Mouse (Mus musculus) heart, embryonic 13.5 days (tissue): ENCODE measurements at regions not wholly inside any gene's neighbourhood (a gene's known extent, or its start where the extent isn't known, plus 50 kb on each side); places are given as distances from the start of the nearest gene placed in this dataset.
"Not testable (repeated sequence)": the region's sequence is repeated elsewhere in the genome, so short reads cannot be mapped to it uniquely, and the experiment has no call there.

Source experiments
- ATAC-seq: fragments of 200-750 bp; cut with Nextera tagmentation; 2 replicates; pipeline ENCODE4 v1.8.0; 2017; ENCODE audit warnings: moderate TSS enrichment; ENCODE audit not compliant: insufficient number of reproducible peaks, low FRiP score, low TSS enrichment; ENCODE audit errors: extremely low read depth
- H3K27ac ChIP-seq: fragments of 300-500 bp; sonication (generic); replicated peaks from 2 replicates; pipeline ENCODE4 v1.5.1; 2015; ENCODE audit warnings: moderate library complexity, mild to moderate bottlenecking, inconsistent platforms
- H3K27me3 ChIP-seq: fragments of 300-500 bp; sonication (generic); replicated peaks from 2 replicates; pipeline ENCODE4 v1.6.1; 2015; ENCODE audit warnings: mild to moderate bottlenecking, inconsistent platforms
- H3K36me3 ChIP-seq: fragments of 300-500 bp; sonication (generic); 2 replicates; pipeline ENCODE4 v1.6.1; 2015; ENCODE audit warnings: mild to moderate bottlenecking, inconsistent platforms
- H3K4me1 ChIP-seq: fragments of 300-500 bp; sonication (generic); 2 replicates; pipeline ENCODE4 v1.6.1; 2015; ENCODE audit warnings: inconsistent platforms
- H3K4me2 ChIP-seq: fragments of 300-500 bp; sonication (generic); 2 replicates; pipeline ENCODE4 v1.6.1; 2015; ENCODE audit warnings: inconsistent platforms, mild to moderate bottlenecking, moderate library complexity
- H3K4me3 ChIP-seq: fragments of 300-500 bp; sonication (generic); 2 replicates; pipeline ENCODE4 v1.5.1; 2015; ENCODE audit warnings: moderate library complexity, mild to moderate bottlenecking, inconsistent platforms
- H3K9ac ChIP-seq: fragments of 300-500 bp; sonication (generic); 2 replicates; pipeline ENCODE4 v1.6.1; 2015; ENCODE audit warnings: inconsistent platforms, mild to moderate bottlenecking, moderate library complexity
- H3K9me3 ChIP-seq: fragments of 300-500 bp; sonication (generic); 2 replicates; pipeline ENCODE4 v1.6.1; 2016; ENCODE audit warnings: inconsistent platforms
- WGBS: fragments of 180-500 bp; shearing (Covaris S2); methylation state at CpG from one replicate; pipeline ENCODE4 v1.1.7; 2015; ENCODE audit warnings: mixed read lengths; 5-methylcytosine and 5-hydroxymethylcytosine counted together

- Histone ChIP-seq H3K4me1 (peaks cover 13% of the 10 kb centered on the region), H3K36me3 (no peaks in the 10 kb centered on the region), H3K27me3 (0 out of 2 replicates have a peak, but pooled peaks cover 4% of the 10 kb centered on the region), H3K4me2 (no peak overlapping the region), H3K4me3 (no peak overlapping the region), H3K9me3 (no peaks in the 10 kb centered on the region), H3K9ac (no peak overlapping the region), H3K27ac (no peak overlapping the region)
- no peak for ATAC-seq
- 46% methylated on average over 6 of the region's 6 CpGs for WGBS
These were observed 130.6 kb downstream of the Katnal1 start for GRCm38 (mm10) chr5:148798541-148798940.

- Histone ChIP-seq H3K9me3 (no peaks in the 10 kb centered on the region), H3K9ac (no peak overlapping the region), H3K4me2 (no peak overlapping the region), H3K4me1 (peaks cover 18% of the 10 kb centered on the region), H3K4me3 (no peak overlapping the region), H3K27ac (no peak overlapping the region), H3K27me3 (0 out of 2 replicates have a peak, but pooled peaks cover 7% of the 10 kb centered on the region), H3K36me3 (no peaks in the 10 kb centered on the region)
- no peak for ATAC-seq
- WGBS, result 31% methylated on average over 4 of the region's 4 CpGs
These were observed 133.0 kb downstream of the Katnal1 start for GRCm38 (mm10) chr5:148796072-148796471.

GRCm38 (mm10) chr5:148794465-148794864, 134.7 kb downstream of the Katnal1 start:
- no peak for ATAC-seq
- 24% methylated on average over 15 of the region's 15 CpGs for WGBS
- Histone ChIP-seq H3K9ac (no peak overlapping the region), H3K9me3 (no peaks in the 10 kb centered on the region), H3K4me1 (peaks cover 18% of the 10 kb centered on the region), H3K4me3 (no peak overlapping the region), H3K27me3 (0 out of 2 replicates have a peak, but pooled peaks cover 7% of the 10 kb centered on the region), H3K36me3 (no peaks in the 10 kb centered on the region), H3K27ac (no peak overlapping the region), H3K4me2 (peak overlapping the region; percentile 26)

- no peak for ATAC-seq
- Histone ChIP-seq H3K4me3 (no peak overlapping the region), H3K27me3 (0 out of 2 replicates have a peak, but pooled peaks cover 7% of the 10 kb centered on the region), H3K9ac (no peak overlapping the region), H3K27ac (no peak overlapping the region), H3K4me1 (peaks cover 10% of the 10 kb centered on the region; the same call in 1 of the 2 replicates), H3K36me3 (no peaks in the 10 kb centered on the region), H3K9me3 (no peaks in the 10 kb centered on the region), H3K4me2 (no peak overlapping the region)
- 12% methylated on average over 14 of the region's 14 CpGs for WGBS
These were observed 136.2 kb downstream of the Katnal1 start for GRCm38 (mm10) chr5:148792736-148793440.

- 72% methylated on average over 6 of the region's 6 CpGs for WGBS
- no peak overlapping the region for H3K9ac ChIP-seq
- no peak overlapping the region for H3K4me2 ChIP-seq
- no peak overlapping the region for H3K4me3 ChIP-seq
- ATAC-seq, result no peak
- no peaks in the 10 kb centered on the region for H3K36me3 ChIP-seq
- H3K4me1 ChIP-seq, result peaks cover 15% of the 10 kb centered on the region
- no peaks in the 10 kb centered on the region for H3K9me3 ChIP-seq
- H3K27me3 ChIP-seq, result 0 out of 2 replicates have a peak, but pooled peaks cover 3% of the 10 kb centered on the region
- H3K27ac ChIP-seq, result no peak overlapping the region
These were observed 137.5 kb downstream of the Katnal1 start for GRCm38 (mm10) chr5:148791651-148792050.

GRCm38 (mm10) chr5:148790343-148790742, 138.8 kb downstream of the Katnal1 start:
- H3K4me2 ChIP-seq, H3K36me3 ChIP-seq, ATAC-seq, H3K9ac ChIP-seq, H3K9me3 ChIP-seq, H3K27me3 ChIP-seq, H3K27ac ChIP-seq, H3K4me3 ChIP-seq: not testable (repeated sequence)
- H3K4me1 ChIP-seq, result peaks cover 10% of the 10 kb centered on the region
- 74% methylated on average over 6 of the region's 6 CpGs for WGBS

GRCm38 (mm10) chr5:148789823-148790222, 139.3 kb downstream of the Katnal1 start:
- H3K27ac ChIP-seq, result no peak overlapping the region
- no peaks in the 10 kb centered on the region for H3K36me3 ChIP-seq
- H3K4me3 ChIP-seq, result no peak overlapping the region
- no peak for ATAC-seq
- peaks cover 10% of the 10 kb centered on the region for H3K4me1 ChIP-seq
- WGBS, result 67% methylated on average over 5 of the region's 5 CpGs
- H3K9me3 ChIP-seq, result no peaks in the 10 kb centered on the region
- no peak overlapping the region for H3K4me2 ChIP-seq
- H3K9ac ChIP-seq, result no peak overlapping the region
- H3K27me3 ChIP-seq, result 0 out of 2 replicates have a peak, but pooled peaks cover 3% of the 10 kb centered on the region

- Histone ChIP-seq H3K27me3 (0 out of 2 replicates have a peak, but pooled peaks cover 3% of the 10 kb centered on the region), H3K4me2 (no peak overlapping the region), H3K9me3 (no peaks in the 10 kb centered on the region), H3K9ac (no peak overlapping the region), H3K4me1 (peaks cover 10% of the 10 kb centered on the region), H3K36me3 (no peaks in the 10 kb centered on the region), H3K4me3 (no peak overlapping the region), H3K27ac (no peak overlapping the region)
- ATAC-seq, result no peak
- WGBS, result 50% methylated on average over 6 of the region's 6 CpGs
These were observed 140.0 kb downstream of the Katnal1 start for GRCm38 (mm10) chr5:148789147-148789566.

- 0 out of 2 replicates have a peak, but pooled peaks cover 3% of the 10 kb centered on the region for H3K27me3 ChIP-seq
- no peaks in the 10 kb centered on the region for H3K9me3 ChIP-seq
- no peaks in the 10 kb centered on the region for H3K36me3 ChIP-seq
- ATAC-seq, result no peak
- no peak overlapping the region for H3K4me3 ChIP-seq
- H3K9ac ChIP-seq, result no peak overlapping the region
- H3K4me1 ChIP-seq, result peaks cover 10% of the 10 kb centered on the region
- H3K4me2 ChIP-seq, result no peak overlapping the region
- WGBS, result 86% methylated on average over 8 of the region's 8 CpGs
- H3K27ac ChIP-seq, result no peak overlapping the region
These were observed 140.4 kb downstream of the Katnal1 start for GRCm38 (mm10) chr5:148788690-148789089.

- Histone ChIP-seq H3K4me1 (peaks cover 5% of the 10 kb centered on the region; the same call in 1 of the 2 replicates), H3K4me3 (no peak overlapping the region), H3K27me3 (no peaks in the 10 kb centered on the region), H3K36me3 (no peaks in the 10 kb centered on the region), H3K27ac (no peak overlapping the region), H3K9me3 (no peaks in the 10 kb centered on the region), H3K4me2 (no peak overlapping the region), H3K9ac (no peak overlapping the region)
- ATAC-seq, result no peak
- 35% methylated on average over 8 of the region's 8 CpGs for WGBS
These were observed 141.8 kb downstream of the Katnal1 start for GRCm38 (mm10) chr5:148787270-148787669.

- H3K9ac ChIP-seq, H3K9me3 ChIP-seq, H3K27ac ChIP-seq, ATAC-seq, H3K4me3 ChIP-seq, H3K4me2 ChIP-seq, H3K4me1 ChIP-seq, H3K27me3 ChIP-seq, H3K36me3 ChIP-seq: not testable (repeated sequence)
- WGBS, result 52% methylated on average over 6 of the region's 6 CpGs
These were observed 148.0 kb downstream of the Katnal1 start for GRCm38 (mm10) chr5:148781076-148781475.
